Mouse (Mus musculus): ENCODE results near the gene Tomm40l.

- no peak for TF ChIP-seq CTCF (IDR thresholded peaks at IDR 0.05; ENCODE audit: low read depth)
- no peak for TF ChIP-seq EP300 (IDR thresholded peaks at IDR 0.05; ENCODE audit: low read depth)
Measured at GRCm38 (mm10) chr1:171171138-171171537, 51.2 kb downstream of the Tomm40l start.

Measured in liver, postnatal 0 days (tissue).